Mouse (Mus musculus) embryonic facial prominence, embryonic 13.5 days (tissue): Measurements from ENCODE around the gene Src. TPM values are rescaled to one million over a fixed set of nuclear protein-coding genes. Genes with fewer than 3 reads are reported as not detected.
A peak's percentile ranks its signal among the peaks of the same experiment; 100 is the strongest.
"Not testable (repeated sequence)": the region's sequence is repeated elsewhere in the genome, so short reads cannot be mapped to it uniquely, and the experiment has no call there.

ENCODE experiments used
- ATAC-seq: fragments of 200-750 bp; cut with Nextera tagmentation; 2 replicates; pipeline ENCODE4 v1.8.0; 2017; ENCODE audit warnings: low read depth; ENCODE audit not compliant: insufficient number of reproducible peaks, insufficient read depth, low FRiP score, low TSS enrichment
- H3K27ac ChIP-seq: fragments of 300-500 bp; sonication (generic); 2 replicates; pipeline ENCODE4 v1.5.1; 2015; ENCODE audit warnings: moderate library complexity, mild to moderate bottlenecking, inconsistent platforms
- H3K27me3 ChIP-seq: fragments of 300-500 bp; sonication (generic); 2 replicates; pipeline ENCODE4 v1.6.1; 2015; ENCODE audit warnings: mild to moderate bottlenecking, inconsistent platforms
- H3K36me3 ChIP-seq: fragments of 300-500 bp; sonication (generic); 2 replicates; pipeline ENCODE4 v1.6.1; 2015; ENCODE audit warnings: mild to moderate bottlenecking, inconsistent platforms
- H3K4me1 ChIP-seq: fragments of 300-500 bp; sonication (generic); 2 replicates; pipeline ENCODE4 v1.6.1; 2015; ENCODE audit warnings: inconsistent platforms
- H3K4me2 ChIP-seq: fragments of 300-500 bp; sonication (generic); 2 replicates; pipeline ENCODE4 v1.6.1; 2015; ENCODE audit warnings: moderate library complexity, mild to moderate bottlenecking, inconsistent platforms
- H3K4me3 ChIP-seq: fragments of 300-500 bp; sonication (generic); 2 replicates; pipeline ENCODE4 v1.5.1; 2015; ENCODE audit warnings: mild to moderate bottlenecking, inconsistent platforms
- H3K9ac ChIP-seq: fragments of 300-500 bp; sonication (generic); 2 replicates; pipeline ENCODE4 v1.6.1; 2015; ENCODE audit warnings: mild to moderate bottlenecking, inconsistent platforms
- H3K9me3 ChIP-seq: fragments of 300-500 bp; sonication (generic); 2 replicates; pipeline ENCODE4 v1.6.1; 2016; ENCODE audit warnings: inconsistent platforms
- WGBS: fragments of 180-500 bp; shearing (Covaris S2); methylation state at CpG from one replicate; pipeline ENCODE4 v1.1.7; 2015; ENCODE audit warnings: mixed read lengths; 5-methylcytosine and 5-hydroxymethylcytosine counted together
- polyA plus RNA-seq: library from polyadenylated mRNA; unstranded; fragments of >200 nt; fragmentation: Nextera tagmentation; extraction: Ambion mirVana; gene quantifications from 2 replicates; pipeline ENCODE4 v1.2.1, GENCODE M21; 2015

The Src gene
- polyA plus RNA-seq, 1 experiment from 2014 or later: 22.1 TPM

- Histone ChIP-seq H3K9me3 (no peaks in the 10 kb centered on the region), H3K9ac (0 out of 2 replicates have a peak overlapping the region, but pooled peaks have one; percentile 27), H3K27me3 (no peaks in the 10 kb centered on the region), H3K4me2 (no peak overlapping the region), H3K4me1 (peaks cover 72% of the 10 kb centered on the region), H3K27ac (peak overlapping the region; percentile 17; the same call in 1 of the 2 replicates), H3K4me3 (no peak overlapping the region), H3K36me3 (peaks cover 77% of the 10 kb centered on the region)
- whole genome bisulfite sequencing: 29% methylated on average over 7 of the region's 7 CpGs
- no peak for ATAC-seq
Observed at GRCm38 (mm10) chr2:157466836-157467235, 48.6 kb downstream of the Src start.

- H3K4me1 ChIP-seq: peaks cover 72% of the 10 kb centered on the region
Observed at GRCm38 (mm10) chr2:157468130-157468796, 50.0 kb downstream of the Src start.

GRCm38 (mm10) chr2:157471292-157471691 lies 53.0 kb downstream of the Src start:
- no peaks in the 10 kb centered on the region for H3K9me3 ChIP-seq
- H3K9ac ChIP-seq: peak overlapping the region; percentile 44; the same call in 1 of the 2 replicates
- H3K36me3 ChIP-seq: peaks cover 49% of the 10 kb centered on the region
- ATAC-seq: no peak
- H3K27me3 ChIP-seq: no peaks in the 10 kb centered on the region
- H3K4me2 ChIP-seq: no peak overlapping the region
- WGBS: 58% methylated on average over 7 of the region's 7 CpGs
- H3K27ac ChIP-seq: peak overlapping the region; percentile 91
- peaks cover 72% of the 10 kb centered on the region for H3K4me1 ChIP-seq
- H3K4me3 ChIP-seq: no peak overlapping the region

More at GRCm38 (mm10) chr2:157468130-157468796, 50.0 kb downstream of the Src start:
- no peak overlapping the region for H3K4me3 ChIP-seq
- no peak for ATAC-seq
- no peak overlapping the region for H3K9ac ChIP-seq
- no peaks in the 10 kb centered on the region for H3K9me3 ChIP-seq
- peaks cover 64% of the 10 kb centered on the region for H3K36me3 ChIP-seq
- H3K27me3 ChIP-seq: no peaks in the 10 kb centered on the region
- H3K4me2 ChIP-seq: no peak overlapping the region
- 65% methylated on average over 8 of the region's 8 CpGs for WGBS
- H3K27ac ChIP-seq: no peak overlapping the region

DNA sequence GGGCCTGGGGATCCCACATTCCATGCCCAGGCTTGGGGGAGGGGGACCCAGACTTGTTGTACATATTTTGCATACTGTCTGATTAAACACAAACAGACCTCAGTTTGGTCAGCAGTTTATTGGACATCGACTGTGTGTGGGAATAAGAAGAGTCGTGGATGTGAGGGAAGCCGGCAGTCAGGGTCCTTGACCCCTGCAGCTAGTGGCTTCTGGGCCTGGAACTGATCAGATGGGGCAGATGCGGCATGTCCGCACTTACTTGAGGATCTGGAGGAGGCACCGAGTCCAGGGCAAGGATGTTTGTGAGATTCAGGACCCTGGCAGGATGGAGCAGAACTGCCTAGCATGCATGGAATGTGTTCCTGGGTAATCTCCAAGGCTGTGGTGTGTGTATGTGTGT lies 53.5 kb downstream of the Src start:
- Histone ChIP-seq H3K9ac (peak overlapping the region; percentile 44; the same call in 1 of the 2 replicates), H3K4me1 (peaks cover 73% of the 10 kb centered on the region), H3K27me3 (no peaks in the 10 kb centered on the region), H3K4me3 (no peak overlapping the region), H3K36me3 (peaks cover 44% of the 10 kb centered on the region), H3K27ac (peak overlapping the region; percentile 91), H3K4me2 (no peak overlapping the region), H3K9me3 (no peaks in the 10 kb centered on the region)
- 12% methylated on average over 6 of the region's 6 CpGs for WGBS
- ATAC-seq: no peak

DNA sequence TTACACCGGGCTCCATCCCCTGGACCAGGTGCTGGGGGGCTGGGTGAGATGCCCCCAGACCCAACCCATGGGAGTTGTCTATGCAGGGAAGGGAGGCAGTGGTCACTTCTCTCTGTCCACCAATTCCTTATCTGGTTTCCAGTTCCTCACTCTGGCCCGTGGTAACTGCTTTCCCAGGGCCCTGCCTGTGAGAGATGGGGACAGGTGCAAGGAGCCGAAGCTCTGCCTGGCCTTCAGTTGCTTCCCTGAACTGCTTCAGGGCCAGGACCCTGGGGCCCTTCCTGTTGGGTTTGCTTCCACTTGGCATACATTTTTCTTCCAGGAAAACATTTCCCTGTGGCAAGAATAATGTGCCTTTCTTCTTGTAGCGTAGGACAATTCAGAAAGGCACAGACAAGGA lies 54.2 kb downstream of the Src start:
- H3K27ac ChIP-seq: peak overlapping the region; percentile 91
- no peak overlapping the region for H3K9ac ChIP-seq
- no peaks in the 10 kb centered on the region for H3K9me3 ChIP-seq
- WGBS: 62% methylated on average over 4 of the region's 4 CpGs
- H3K27me3 ChIP-seq: no peaks in the 10 kb centered on the region
- no peak overlapping the region for H3K4me3 ChIP-seq
- H3K4me2 ChIP-seq: no peak overlapping the region
- H3K36me3 ChIP-seq: peaks cover 37% of the 10 kb centered on the region
- no peak for ATAC-seq
- H3K4me1 ChIP-seq: peaks cover 74% of the 10 kb centered on the region

DNA sequence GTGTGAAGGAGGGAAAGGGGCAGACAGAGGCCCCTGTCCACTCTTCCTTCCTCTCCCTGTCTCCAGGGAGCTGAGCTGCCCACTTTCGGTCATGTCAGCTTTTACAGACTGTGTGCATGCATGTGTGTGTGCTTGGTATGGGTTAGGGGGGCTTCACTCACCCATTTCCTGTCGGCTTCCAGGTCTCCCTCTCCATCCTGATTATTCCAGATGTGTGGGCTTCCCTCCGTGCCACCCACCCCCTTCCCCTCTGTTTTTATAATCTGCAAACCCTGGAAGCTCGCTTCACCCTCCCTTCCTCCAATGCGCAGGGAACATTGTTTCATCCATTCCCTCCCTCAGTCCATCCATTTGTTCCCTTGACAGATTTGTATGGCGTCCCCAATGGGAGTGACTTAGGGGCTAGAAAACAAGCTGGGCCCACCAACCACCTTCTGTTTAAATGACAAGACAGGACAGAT lies 56.1 kb downstream of the Src start:
- H3K4me3 ChIP-seq: no peak overlapping the region
- ATAC-seq: no peak
- peaks cover 85% of the 10 kb centered on the region for H3K4me1 ChIP-seq
- no peaks in the 10 kb centered on the region for H3K27me3 ChIP-seq
- peak overlapping the region; percentile 91 for H3K27ac ChIP-seq
- peaks cover 19% of the 10 kb centered on the region for H3K36me3 ChIP-seq
- WGBS: 19% methylated on average over 6 of the region's 6 CpGs
- no peaks in the 10 kb centered on the region for H3K9me3 ChIP-seq
- H3K4me2 ChIP-seq: no peak overlapping the region
- peak overlapping the region; percentile 51; the same call in 1 of the 2 replicates for H3K9ac ChIP-seq

DNA sequence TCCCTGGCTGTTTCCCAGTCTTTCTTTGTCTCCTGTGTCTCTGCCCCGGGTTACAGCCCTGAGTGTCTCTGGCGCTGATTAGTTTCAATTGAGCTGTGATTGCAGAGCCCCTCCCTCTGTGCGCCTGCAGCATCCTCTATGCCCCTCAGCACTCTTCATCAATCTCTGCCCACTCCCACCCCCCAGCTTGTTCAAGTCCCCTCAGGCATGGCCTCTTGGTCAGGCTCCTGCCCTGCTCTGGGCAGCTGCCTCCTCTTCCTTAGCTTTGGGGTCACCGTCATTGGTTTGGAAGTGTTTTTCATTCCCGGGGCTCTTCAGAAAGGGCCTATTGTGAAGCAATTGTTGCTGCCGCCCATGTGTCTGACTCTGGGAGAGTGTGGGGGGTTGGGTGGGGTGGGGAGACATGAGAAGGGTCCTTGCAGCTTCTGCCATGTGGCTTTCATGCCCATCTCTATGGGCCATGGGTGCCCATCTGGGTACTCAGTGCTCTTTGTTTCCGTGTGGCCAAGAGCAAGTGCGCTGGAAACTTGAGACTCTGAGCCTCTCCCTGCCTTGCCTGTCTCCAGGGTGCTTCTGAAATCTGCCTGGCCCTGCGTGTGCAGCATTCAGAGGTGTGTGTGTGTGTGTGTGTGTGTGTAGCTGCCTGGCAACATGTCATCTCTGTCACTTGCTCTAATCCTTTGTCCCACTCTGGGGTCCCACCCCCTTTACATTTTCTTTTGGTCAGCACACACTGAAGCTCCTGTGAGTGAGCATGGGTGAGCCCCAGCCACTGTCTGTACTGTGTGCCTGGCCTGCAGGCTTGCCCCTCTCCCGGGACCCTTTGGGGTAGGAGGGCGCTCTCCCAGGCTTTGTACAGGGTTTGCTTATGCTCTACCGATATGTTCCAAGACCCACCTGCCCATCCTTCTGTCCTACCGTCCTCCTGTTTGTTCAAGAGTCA lies 57.5 kb downstream of the Src start:
- Histone ChIP-seq H3K27ac (peak overlapping the region; percentile 91), H3K36me3 (peaks cover 5% of the 10 kb centered on the region; the same call in 1 of the 2 replicates), H3K4me3 (no peak overlapping the region), H3K4me2 (peak overlapping the region; percentile 20; the same call in 1 of the 2 replicates), H3K27me3 (no peaks in the 10 kb centered on the region), H3K9ac (peak overlapping the region; percentile 54; the same call in 1 of the 2 replicates), H3K4me1 (peaks cover 89% of the 10 kb centered on the region), H3K9me3 (no peaks in the 10 kb centered on the region)
- peak; percentile 26; the same call in 1 of the 2 replicates for ATAC-seq
- 11% methylated on average over 13 of the region's 13 CpGs for WGBS

DNA sequence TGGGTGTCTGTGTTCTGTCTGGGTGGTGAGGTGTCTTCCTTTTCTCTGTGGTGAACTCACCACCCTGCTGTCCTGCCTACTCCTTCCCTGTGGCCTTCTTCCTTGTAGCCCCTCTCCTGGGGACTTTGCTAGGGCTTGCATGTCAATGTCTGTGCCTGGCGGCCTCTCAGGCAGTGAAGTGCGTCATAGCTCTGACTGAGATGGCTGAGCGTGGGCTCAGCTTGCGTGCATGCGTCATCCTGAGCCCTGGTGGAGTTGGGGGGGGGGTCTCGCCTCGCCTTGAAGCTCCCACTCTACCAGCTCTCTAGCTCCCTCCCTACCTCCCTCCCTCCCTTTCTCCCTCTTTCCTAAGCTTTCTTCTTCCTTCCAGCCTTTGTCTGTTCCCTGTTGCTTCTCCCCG lies 60.4 kb downstream of the Src start:
- Histone ChIP-seq H3K27ac (peak overlapping the region; percentile 16; the same call in 1 of the 2 replicates), H3K4me3 (no peak overlapping the region), H3K4me1 (peaks cover 84% of the 10 kb centered on the region), H3K9ac (no peak overlapping the region), H3K9me3 (no peaks in the 10 kb centered on the region), H3K27me3 (no peaks in the 10 kb centered on the region), H3K4me2 (no peak overlapping the region), H3K36me3 (no peaks in the 10 kb centered on the region)
- 47% methylated on average over 8 of the region's 8 CpGs for WGBS
- ATAC-seq: no peak

DNA sequence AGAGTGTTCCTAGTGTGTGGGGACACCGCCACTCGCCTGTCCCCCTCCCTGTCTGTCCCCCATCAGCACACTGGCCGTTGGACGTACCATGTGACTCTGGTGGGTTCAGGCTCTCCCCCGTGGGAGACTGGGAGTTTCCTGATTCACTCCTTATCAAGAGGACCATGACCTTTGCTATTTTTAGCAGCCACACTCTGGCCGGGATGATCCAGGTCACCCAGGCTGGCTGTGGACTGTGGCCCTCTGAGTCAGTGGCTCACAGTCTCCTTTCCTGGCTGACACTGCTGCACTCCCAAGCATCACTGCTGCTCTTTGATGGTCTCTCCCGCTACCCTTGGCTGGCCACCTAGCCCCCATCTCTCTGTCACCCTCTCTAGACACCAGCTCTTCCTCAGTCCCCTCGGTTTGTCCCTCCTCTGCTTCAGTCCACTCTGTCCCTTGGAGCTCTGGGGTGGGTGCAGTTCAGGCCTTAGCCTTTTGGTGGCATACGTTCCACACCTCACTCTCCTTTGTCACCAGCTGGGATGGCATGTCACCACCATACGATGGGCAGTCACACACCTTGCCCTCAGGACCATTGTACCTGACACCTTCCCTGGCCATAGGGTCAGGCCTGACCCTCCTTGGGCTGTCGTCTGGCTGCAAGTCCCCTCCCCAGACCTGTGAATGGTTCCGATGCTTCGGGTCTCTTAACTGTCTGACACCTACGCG lies 61.8 kb downstream of the Src start:
- H3K27me3 ChIP-seq: no peaks in the 10 kb centered on the region
- H3K4me3 ChIP-seq: no peak overlapping the region
- H3K4me2 ChIP-seq: no peak overlapping the region
- 51% methylated on average over 15 of the region's 15 CpGs for WGBS
- no peaks in the 10 kb centered on the region for H3K9me3 ChIP-seq
- no peak for ATAC-seq
- no peak overlapping the region for H3K9ac ChIP-seq
- no peaks in the 10 kb centered on the region for H3K36me3 ChIP-seq
- H3K4me1 ChIP-seq: peaks cover 70% of the 10 kb centered on the region
- H3K27ac ChIP-seq: no peak overlapping the region

DNA sequence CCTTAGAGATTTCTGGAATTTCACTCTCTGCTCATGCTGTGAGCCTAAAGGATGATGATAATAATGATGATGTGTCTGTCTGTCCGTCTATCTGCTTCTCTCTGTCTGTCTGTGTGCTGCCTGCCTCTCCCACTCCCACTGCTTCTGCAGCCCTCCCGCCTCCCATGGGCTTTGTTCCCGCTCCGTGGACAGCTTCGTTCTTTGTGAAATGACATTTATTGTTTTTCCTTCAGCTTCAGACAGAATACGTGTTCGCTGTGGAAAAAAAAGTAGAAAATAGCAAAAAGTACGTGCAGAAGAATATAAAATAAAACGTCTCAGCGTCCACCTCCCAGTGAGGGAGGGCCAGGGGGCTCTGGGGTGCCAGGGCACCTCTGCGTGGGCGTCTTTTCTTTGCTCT lies 64.5 kb downstream of the Src start:
- H3K27me3 ChIP-seq: no peaks in the 10 kb centered on the region

DNA sequence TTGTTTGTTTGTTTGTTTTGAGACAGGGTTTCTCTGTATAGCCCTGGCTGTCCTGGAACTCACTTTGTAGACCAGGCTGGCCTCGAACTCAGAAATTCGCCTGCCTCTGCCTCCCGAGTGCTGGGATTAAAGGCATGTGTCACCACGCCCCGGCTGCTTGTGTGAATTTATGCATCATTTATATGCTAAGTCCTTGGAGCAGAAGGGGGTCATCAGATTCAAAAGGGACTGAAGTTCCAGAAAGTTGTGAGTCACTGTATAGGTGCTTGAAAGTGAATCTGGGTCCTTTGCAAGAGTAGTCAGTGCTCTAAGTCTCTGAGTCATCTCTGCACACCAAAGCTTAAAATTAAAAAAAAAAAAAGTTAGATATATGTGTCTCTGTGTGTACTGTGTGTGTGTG lies 68.3 kb downstream of the Src start:
- H3K9me3 ChIP-seq, H3K4me2 ChIP-seq, ATAC-seq, H3K9ac ChIP-seq, H3K27me3 ChIP-seq, H3K27ac ChIP-seq, H3K36me3 ChIP-seq, H3K4me3 ChIP-seq: not testable (repeated sequence)
- WGBS: 85% methylated on average over 5 of the region's 5 CpGs
- peaks cover 30% of the 10 kb centered on the region for H3K4me1 ChIP-seq

More for the DNA sequence above, 64.5 kb downstream of the Src start:
- H3K36me3 ChIP-seq: no peaks in the 10 kb centered on the region
- no peak for ATAC-seq
- H3K4me3 ChIP-seq: no peak overlapping the region
- H3K27ac ChIP-seq: no peak overlapping the region
- no peak overlapping the region for H3K9ac ChIP-seq
- no peaks in the 10 kb centered on the region for H3K9me3 ChIP-seq
- 59% methylated on average over 12 of the region's 12 CpGs for WGBS
- H3K4me1 ChIP-seq: peaks cover 56% of the 10 kb centered on the region
- no peak overlapping the region for H3K4me2 ChIP-seq
